Mouse (Mus musculus): ENCODE measurements at regions not wholly inside any gene's neighbourhood (a gene's known extent, or its start where the extent isn't known, plus 50 kb on each side); places are given as distances from the start of the nearest gene placed in this dataset.

- no peak for DNase-seq
Measured at GRCm38 (mm10) chr1:34930571-34930970, 80.8 kb downstream of the Plekhb2 start.

DNA sequence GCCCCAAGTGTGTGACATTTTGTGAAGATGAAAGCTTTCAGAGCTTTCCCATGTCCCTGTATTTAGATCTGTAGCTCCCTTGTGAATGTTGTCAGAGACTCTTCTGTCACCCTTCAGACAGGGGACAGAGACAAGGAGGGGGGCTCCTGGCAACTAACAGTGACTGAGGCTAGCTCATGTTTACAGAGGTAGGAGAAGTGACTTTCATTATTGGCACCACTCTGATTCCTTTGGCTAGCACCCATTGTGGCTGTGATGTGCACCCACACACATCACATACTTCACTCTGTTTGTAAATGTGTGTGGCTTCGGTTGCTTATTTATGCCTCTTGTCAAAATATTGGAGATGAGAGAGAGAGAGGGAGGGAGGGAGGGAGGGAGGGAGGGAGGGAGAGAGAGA, 93.4 kb downstream of the Plekhb2 start:
- no peak for DNase-seq

- no peak for DNase-seq
Measured at GRCm38 (mm10) chr1:34961633-34962507, 112.1 kb downstream of the Plekhb2 start.

- no peak for DNase-seq
Measured at GRCm38 (mm10) chr1:34962508-34962885, 112.7 kb downstream of the Plekhb2 start.

DNA sequence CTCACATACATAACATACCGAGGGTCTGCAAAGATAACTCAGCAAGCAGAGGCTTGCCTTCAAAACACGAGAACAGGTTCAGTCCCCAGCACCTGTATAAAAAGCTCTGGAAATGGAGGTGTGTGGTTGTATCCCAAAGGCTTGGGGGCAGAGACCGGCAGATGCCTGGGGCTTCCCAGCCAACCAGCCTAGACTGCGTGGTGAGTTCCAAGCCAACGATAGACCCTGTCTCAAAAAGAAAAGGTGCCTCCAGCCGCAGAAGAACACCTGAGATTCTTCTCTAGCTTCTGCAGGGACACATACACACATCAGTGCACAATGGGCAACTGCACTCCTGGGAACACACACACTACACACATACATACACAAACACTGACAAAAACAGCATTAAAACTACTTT, 125.0 kb downstream of the Plekhb2 start:
- DNase-seq, result no peak

- no peak for DNase-seq
Measured at GRCm38 (mm10) chr1:34978156-34978555, 128.4 kb downstream of the Plekhb2 start.

DNA sequence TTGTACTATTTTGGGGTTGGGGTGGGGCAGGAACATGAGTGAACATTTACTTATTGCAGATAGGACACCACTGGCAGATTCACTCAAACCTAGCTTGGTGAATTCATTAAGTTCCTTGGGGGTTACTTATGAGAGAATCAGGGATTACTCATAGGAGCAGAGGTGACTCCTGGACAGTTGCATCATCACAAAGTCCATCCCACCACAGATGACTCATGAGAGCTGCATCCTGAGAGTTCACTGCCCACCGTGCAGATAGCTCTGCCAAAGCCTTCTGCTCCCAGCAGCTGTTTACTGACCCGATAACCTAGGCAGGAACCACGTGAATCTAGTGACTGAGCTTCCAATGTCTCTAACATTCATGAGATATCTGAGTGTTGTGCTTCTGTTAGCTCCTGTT, 129.6 kb downstream of the Plekhb2 start:
- no peak for DNase-seq

DNA sequence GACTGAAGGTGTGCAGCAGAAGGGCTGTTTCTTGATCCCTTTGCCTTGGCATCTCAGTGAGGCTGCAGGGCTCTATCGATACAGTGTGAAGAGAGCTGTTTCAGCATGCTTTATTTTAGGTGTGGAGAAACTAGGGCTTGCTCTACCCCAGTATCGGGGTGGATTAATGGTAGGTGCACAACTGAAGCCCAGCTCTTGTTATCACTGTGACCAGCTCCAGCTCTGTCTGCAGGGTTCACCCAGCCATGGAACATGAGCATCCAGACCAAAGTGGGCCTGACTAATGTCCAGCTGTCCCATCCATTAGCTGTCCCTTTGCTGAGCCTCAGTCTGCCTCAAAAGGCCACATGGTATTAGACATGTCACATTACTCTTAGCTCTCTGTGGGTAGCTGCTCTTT, 132.2 kb downstream of the Plekhb2 start:
- DNase-seq, result no peak

DNA sequence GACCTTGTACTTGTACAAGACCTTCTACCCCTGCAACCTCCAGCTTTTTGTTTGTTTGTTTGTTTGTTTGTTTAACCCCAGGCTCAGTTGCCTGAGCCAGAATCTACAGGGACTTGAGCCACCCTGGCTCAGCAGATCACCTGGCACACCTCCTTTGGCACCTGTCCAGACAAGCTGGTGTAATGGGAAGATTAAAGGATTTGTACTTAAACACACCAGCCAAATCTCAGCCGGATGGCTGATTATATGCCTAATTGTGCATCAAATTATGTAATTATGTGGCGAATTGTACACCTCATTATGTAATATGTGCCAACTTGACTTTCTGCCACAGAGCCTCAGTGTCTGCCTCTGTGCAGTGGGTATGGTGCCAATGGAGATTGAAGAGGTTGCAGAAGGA, 133.2 kb downstream of the Plekhb2 start:
- no peak for DNase-seq

DNA sequence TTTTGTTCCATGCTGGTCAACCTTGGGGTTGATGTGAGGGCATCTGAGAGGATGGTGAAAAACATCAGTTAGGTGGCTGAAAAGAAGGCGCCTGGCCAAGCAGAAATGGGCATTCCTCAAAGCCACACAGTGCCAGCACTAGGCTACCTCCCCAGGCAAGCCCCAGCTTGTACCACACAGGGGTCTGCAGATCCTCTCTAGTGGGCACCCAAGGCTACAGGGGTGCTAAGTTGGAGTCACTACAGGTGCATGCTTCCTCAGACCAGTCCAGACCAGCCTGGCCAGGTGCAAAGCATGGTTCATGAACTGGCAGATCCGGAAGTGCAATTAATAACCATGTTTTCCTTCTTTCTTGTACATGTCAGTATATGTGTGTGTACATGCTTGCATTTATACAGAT, 137.1 kb downstream of the Plekhb2 start:
- DNase-seq, result no peak

- no peak for DNase-seq
Measured at GRCm38 (mm10) chr1:34987650-34988221, 138.0 kb downstream of the Plekhb2 start.

GRCm38 (mm10) chr1:34988225-34988624, 138.4 kb downstream of the Plekhb2 start:
- DNase-seq, result no peak

- no peak for DNase-seq
Measured at GRCm38 (mm10) chr1:35000801-35001200, 151.0 kb downstream of the Plekhb2 start.

DNA sequence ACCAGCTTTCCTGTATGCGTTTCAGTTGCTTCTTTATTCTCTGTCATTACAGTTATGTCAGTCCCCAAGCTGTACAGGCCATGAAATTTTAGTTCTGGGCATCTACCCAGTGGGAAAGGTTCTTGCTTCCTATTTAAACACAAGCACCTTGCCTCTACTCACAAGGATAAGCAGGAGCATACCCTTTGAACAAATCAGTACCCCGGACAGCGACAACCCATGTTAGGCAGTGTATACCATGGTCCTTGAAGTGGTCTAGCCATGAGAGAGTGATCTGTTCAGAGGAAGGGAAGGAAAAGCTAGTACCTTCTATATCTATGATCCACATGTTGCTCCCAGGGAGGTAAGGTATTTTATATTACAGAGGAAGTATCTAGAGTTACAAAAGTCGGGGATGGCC, 167.7 kb downstream of the Plekhb2 start:
- DNase-seq, result no peak

GRCm38 (mm10) chr1:35032619-35033018, 182.8 kb downstream of the Plekhb2 start:
- DNase-seq, result no peak

- DNase-seq, result no peak
Measured at GRCm38 (mm10) chr1:35072811-35073210, 223.0 kb downstream of the Plekhb2 start.

- DNase-seq, result no peak
Measured at GRCm38 (mm10) chr1:35094873-35095272, 245.1 kb downstream of the Plekhb2 start.

GRCm38 (mm10) chr1:35095785-35096184, 246.0 kb downstream of the Plekhb2 start:
- no peak for DNase-seq

GRCm38 (mm10) chr1:35106665-35107064, 256.9 kb downstream of the Plekhb2 start:
- no peak for DNase-seq

DNA sequence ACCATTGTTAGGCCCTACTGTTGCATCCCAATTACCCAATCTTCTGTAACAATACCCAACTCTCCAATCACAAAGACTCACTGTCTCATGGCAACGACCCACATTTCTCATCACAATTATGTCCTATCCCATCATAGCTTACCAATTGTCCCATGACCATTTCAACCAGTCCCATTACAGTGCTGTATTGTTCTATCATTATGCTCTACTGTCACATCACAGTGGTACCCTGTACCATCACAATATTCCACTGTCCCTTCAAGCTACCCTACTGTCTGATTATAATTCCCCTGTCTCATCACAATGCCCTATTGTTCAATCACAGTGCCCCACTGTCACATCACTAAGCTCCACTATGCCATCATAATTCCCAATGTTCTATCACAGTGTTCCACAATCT, 260.0 kb downstream of the Plekhb2 start:
- DNase-seq, result no peak

DNA sequence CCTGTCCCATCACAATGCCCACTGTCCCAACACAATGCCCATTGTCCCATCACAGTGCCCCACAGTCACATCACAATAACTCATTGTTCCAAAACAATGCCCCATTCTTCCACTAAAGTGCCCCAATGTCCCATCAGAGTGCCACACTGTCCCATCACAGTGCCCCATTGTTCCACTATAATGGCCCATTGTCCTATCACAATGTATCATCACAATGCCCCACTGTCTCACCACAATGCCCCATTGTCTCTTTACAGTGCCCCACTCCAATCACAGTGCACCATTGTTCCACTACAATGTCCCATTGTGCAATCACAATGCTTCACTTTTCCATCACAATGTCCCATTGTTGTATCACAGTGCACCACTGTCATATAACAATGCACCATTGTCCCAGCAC, 265.7 kb downstream of the Plekhb2 start:
- no peak for DNase-seq

GRCm38 (mm10) chr1:35137907-35138306, 288.1 kb downstream of the Plekhb2 start:
- DNase-seq, result no peak

DNA sequence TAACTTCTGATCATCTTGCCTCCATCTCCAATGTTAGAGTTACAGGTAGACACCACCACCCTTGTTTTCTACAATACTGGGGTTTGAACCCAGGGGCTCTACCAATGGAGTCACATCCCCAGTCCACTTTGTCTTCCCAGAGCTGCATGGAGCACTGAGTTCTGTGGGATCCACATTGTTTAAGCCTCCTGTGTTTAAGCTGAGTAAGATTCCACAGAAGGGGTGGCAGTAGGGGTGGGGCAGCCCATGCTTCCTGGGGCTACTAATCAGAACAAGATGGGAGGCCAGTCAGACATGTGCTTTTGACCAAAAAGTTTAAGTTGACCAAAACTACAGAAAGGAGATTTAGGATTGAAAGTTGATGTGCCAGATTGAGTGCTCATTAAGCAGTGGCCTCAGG, 299.3 kb downstream of the Plekhb2 start:
- DNase-seq, result no peak

DNA sequence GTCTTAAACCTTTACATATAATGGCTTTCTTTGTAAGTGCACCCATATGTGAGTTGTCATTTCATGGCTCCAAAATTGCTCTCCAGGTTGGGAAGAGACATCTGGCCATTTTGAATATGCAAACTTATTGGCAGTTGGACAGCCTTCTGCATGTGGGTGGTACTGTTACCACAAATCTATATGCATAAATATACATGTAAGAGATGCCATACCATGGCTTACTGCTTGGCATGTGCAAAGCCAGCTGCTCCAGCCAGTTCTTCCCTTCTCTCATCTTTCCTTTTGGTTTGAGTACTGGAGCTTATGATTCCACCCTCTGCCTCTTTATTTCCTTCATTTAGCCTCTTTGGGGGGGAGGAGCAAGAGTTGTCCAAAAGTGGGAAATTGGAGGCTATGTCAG, 312.7 kb downstream of the Plekhb2 start:
- DNase-seq, result no peak
